Mouse (Mus musculus) granulocyte monocyte progenitor cell, adult 5-6 weeks (primary cell): ENCODE results near the gene Fkbp10. TPM values are rescaled to one million over a fixed set of nuclear protein-coding genes. Genes with fewer than 3 reads are reported as not detected.

Source experiments
- ATAC-seq: replicated peaks from 2 replicates; pipeline ENCODE4 v1.8.0; 2016; ENCODE audit warnings: mild to moderate bottlenecking, moderate TSS enrichment, inconsistent platforms; ENCODE audit not compliant: poor library complexity, severe bottlenecking
- total RNA-seq, 2 experiments: library from RNA; stranded (forward) in 1 of 2; stranded (reverse) in 1 of 2; fragments of 200-712, 200-1000 nt in 1 of 2; fragments of >200 nt in 1 of 2; fragmentation: Nextera tagmentation in 1 of 2; gene quantifications; 2 replicates each; pipeline ENCODE4 v1.2.3; 2014 to 2017

Fkbp10 gene
- total RNA-seq, 2 experiments from 2014 or later = not detected

- ATAC-seq = no peak
These were observed 42.2 kb downstream of the Fkbp10 start for GRCm38 (mm10) chr11:100457711-100458110.

- no peak for ATAC-seq
These were observed 47.2 kb downstream of the Fkbp10 start for GRCm38 (mm10) chr11:100462699-100463098.

GRCm38 (mm10) chr11:100465229-100465792 lies 49.8 kb downstream of the Fkbp10 start:
- ATAC-seq = no peak

- ATAC-seq = no peak
These were observed 50.3 kb downstream of the Fkbp10 start for GRCm38 (mm10) chr11:100465833-100466232.

GRCm38 (mm10) chr11:100471352-100472196 lies 56.1 kb downstream of the Fkbp10 start:
- ATAC-seq = 0 out of 2 replicates have a peak, but pooled peaks have one; percentile 2

- ATAC-seq = peak; percentile 96
These were observed 56.9 kb downstream of the Fkbp10 start, which contains the start of gene Klhl11 for GRCm38 (mm10) chr11:100472197-100472934. TSS of gene Klhl11 (minus strand) at chr11:100472741.

GRCm38 (mm10) chr11:100472935-100473295 lies 57.4 kb downstream of the Fkbp10 start:
- peak; percentile 12 for ATAC-seq

Other genes with a start within 250 kb of the Fkbp10 start
- gene Krt9, start 222.5 kb upstream of the Fkbp10 start, total RNA-seq (2014; fragmentation: Nextera tagmentation) = not detected in 2 replicates
- gene Krt9, start 222.5 kb upstream of the Fkbp10 start, total RNA-seq (2017) = not detected in 2 replicates
- gene Krt14, start 208.1 kb upstream of the Fkbp10 start, total RNA-seq (2014; fragmentation: Nextera tagmentation) = not detected in 2 replicates
- gene Krt14, start 208.1 kb upstream of the Fkbp10 start, total RNA-seq (2017) = not detected in 2 replicates
- not detected in 2 replicates for gene Krt16, start 166.8 kb upstream of the Fkbp10 start, total RNA-seq (2014; fragmentation: Nextera tagmentation)
- gene Krt16, start 166.8 kb upstream of the Fkbp10 start, total RNA-seq (2017) = not detected in 2 replicates
- not detected in 2 replicates for gene Krt17, start 154.7 kb upstream of the Fkbp10 start, total RNA-seq (2014; fragmentation: Nextera tagmentation)
- gene Krt17, start 154.7 kb upstream of the Fkbp10 start, total RNA-seq (2017) = not detected in 2 replicates
- not detected in 2 replicates for gene Krt42, start 145.8 kb upstream of the Fkbp10 start, total RNA-seq (2014; fragmentation: Nextera tagmentation)
- not detected in 2 replicates for gene Krt42, start 145.8 kb upstream of the Fkbp10 start, total RNA-seq (2017)
- gene Eif1, start 95.8 kb upstream of the Fkbp10 start, total RNA-seq (2014; fragmentation: Nextera tagmentation) = 716 and 727 TPM in 2 replicates
- gene Eif1, start 95.8 kb upstream of the Fkbp10 start, total RNA-seq (2017) = 109 and 139 TPM in 2 replicates
- not detected in 2 replicates for gene Gast, start 81.3 kb upstream of the Fkbp10 start, total RNA-seq (2014; fragmentation: Nextera tagmentation)
- not detected in 2 replicates for gene Gast, start 81.3 kb upstream of the Fkbp10 start, total RNA-seq (2017)
- gene Hap1, start 59.6 kb upstream of the Fkbp10 start, total RNA-seq (2014; fragmentation: Nextera tagmentation) = not detected in 2 replicates
- not detected in 2 replicates for gene Hap1, start 59.6 kb upstream of the Fkbp10 start, total RNA-seq (2017)
- 4.8 and 6.7 TPM in 2 replicates for gene Jup, start 17.9 kb upstream of the Fkbp10 start, total RNA-seq (2014; fragmentation: Nextera tagmentation)
- 1.4 and 4.2 TPM in 2 replicates for gene Jup, start 17.9 kb upstream of the Fkbp10 start, total RNA-seq (2017)
- not detected in 2 replicates for gene P3h4, start 861 bp upstream of the Fkbp10 start, total RNA-seq (2014; fragmentation: Nextera tagmentation)
- gene P3h4, start 861 bp upstream of the Fkbp10 start, total RNA-seq (2017) = 0.26 TPM in 1 of 2 replicates, not detected in the other
- 46.9 and 50.7 TPM in 2 replicates for gene Nt5c3b, start 26.1 kb downstream of the Fkbp10 start, total RNA-seq (2014; fragmentation: Nextera tagmentation)
- 23.3 and 31.3 TPM in 2 replicates for gene Nt5c3b, start 26.1 kb downstream of the Fkbp10 start, total RNA-seq (2017)
- gene Klhl10, start 26.2 kb downstream of the Fkbp10 start, total RNA-seq (2014; fragmentation: Nextera tagmentation) = not detected in 2 replicates
- not detected in 2 replicates for gene Klhl10, start 26.2 kb downstream of the Fkbp10 start, total RNA-seq (2017)
- gene Klhl11, start 57.0 kb downstream of the Fkbp10 start, total RNA-seq (2014; fragmentation: Nextera tagmentation) = 7.0 and 10.1 TPM in 2 replicates
- 16.7 and 21.3 TPM in 2 replicates for gene Klhl11, start 57.0 kb downstream of the Fkbp10 start, total RNA-seq (2017)
- 93.5 and 98.0 TPM in 2 replicates for gene Acly, start 112.3 kb downstream of the Fkbp10 start, total RNA-seq (2014; fragmentation: Nextera tagmentation)
- 101 and 107 TPM in 2 replicates for gene Acly, start 112.3 kb downstream of the Fkbp10 start, total RNA-seq (2017)
- 3.7 TPM in 1 of 2 replicates, not detected in the other for gene Ttc25, start 129.9 kb downstream of the Fkbp10 start, total RNA-seq (2014; fragmentation: Nextera tagmentation)
- 0.31 TPM in 1 of 2 replicates, not detected in the other for gene Ttc25, start 129.9 kb downstream of the Fkbp10 start, total RNA-seq (2017)
- 27.9 and 31.0 TPM in 2 replicates for gene Cnp, start 159.2 kb downstream of the Fkbp10 start, total RNA-seq (2014; fragmentation: Nextera tagmentation)
- gene Cnp, start 159.2 kb downstream of the Fkbp10 start, total RNA-seq (2017) = 16.2 and 20.9 TPM in 2 replicates
- 30.0 and 34.2 TPM in 2 replicates for gene Nkiras2, start 203.5 kb downstream of the Fkbp10 start, total RNA-seq (2014; fragmentation: Nextera tagmentation)
- 14.2 and 16.9 TPM in 2 replicates for gene Nkiras2, start 203.5 kb downstream of the Fkbp10 start, total RNA-seq (2017)
- gene Dnajc7, start 204.5 kb downstream of the Fkbp10 start, total RNA-seq (2014; fragmentation: Nextera tagmentation) = 80.5 and 129 TPM in 2 replicates
- gene Dnajc7, start 204.5 kb downstream of the Fkbp10 start, total RNA-seq (2017) = 90.1 and 115 TPM in 2 replicates